Mouse (Mus musculus) megakaryocyte, embryonic 14.5 days (primary cell): ENCODE measurements around the gene Ncor2.

Experiments used
- FLI1 ChIP-seq: IDR thresholded peaks from 2 replicates; pipeline ENCODE4 v1.6.1; 2012; ENCODE audit warnings: low read length, inconsistent platforms, mixed read lengths
- GATA1 ChIP-seq: IDR thresholded peaks from 3 replicates; pipeline ENCODE4 v1.6.1; 2012; ENCODE audit warnings: mixed read lengths, low read length, inconsistent platforms, borderline replicate concordance

GRCm38 (mm10) chr5:125215930-125216459, 37.0 kb upstream of the Ncor2 start:
- TF ChIP-seq GATA1 (no peak), FLI1 (no peak)
